In genomic region chr19:29362173-29362930, GRCm38 (mm10) we compare ENCODE assay signal across 8 mouse cellular contexts. TPM values are rescaled to one million over a fixed set of nuclear protein-coding genes. Genes with fewer than 3 reads are reported as not detected.
A peak's percentile ranks its signal among the peaks of the same experiment; 100 is the strongest.
DNase-seq lines count a peak whose midpoint lies in the region; ATAC-seq and TF ChIP-seq lines count a peak whose summit lies in the region.
"Had no signal": no experiment of that assay in that cellular context is flagged by ENCODE, and none has a peak within 500 bp of the region (broad histone marks: within the 10 kb centered on the region; RNA-seq: fewer than 3 reads in every experiment).

No protein-coding gene starts in this region.

- no peaks in the 10 kb centered on the region for H3K36me3 ChIP-seq in lung, embryonic 15.5 days
- peaks cover 13% of the 10 kb centered on the region for H3K36me3 ChIP-seq in intestine, postnatal 0 days (ENCODE audit: control insufficient read depth, insufficient read depth)
- H3K36me3 ChIP-seq in neural tube, embryonic 15.5 days: peaks cover 12% of the 10 kb centered on the region

- peak overlapping the region; percentile 78 for H3K4me2 ChIP-seq in lung, embryonic 15.5 days
- peak overlapping the region; percentile 94 for H3K4me2 ChIP-seq in intestine, postnatal 0 days (replicated peaks; ENCODE audit: low read depth)
- peak overlapping the region; percentile 64 for H3K4me2 ChIP-seq in neural tube, embryonic 15.5 days

- H3K4me1 ChIP-seq in lung, embryonic 15.5 days: peaks cover 16% of the 10 kb centered on the region
- no peaks in the 10 kb centered on the region; the same call in 1 of the 2 replicates for H3K4me1 ChIP-seq in embryonic fibroblast, embryonic 13.5 days (ENCODE audit: control insufficient read depth, insufficient read depth, low read length)
- H3K4me1 ChIP-seq in intestine, postnatal 0 days (replicated peaks; ENCODE audit: control insufficient read depth, insufficient read depth, low read length): no peaks in the 10 kb centered on the region
- H3K4me1 ChIP-seq in neural tube, embryonic 15.5 days: peaks cover 29% of the 10 kb centered on the region

- H3K27me3 ChIP-seq in lung, embryonic 15.5 days: no peaks in the 10 kb centered on the region
- no peaks in the 10 kb centered on the region for H3K27me3 ChIP-seq in intestine, postnatal 0 days (replicated peaks; ENCODE audit: control insufficient read depth, insufficient read depth, low read length)
- H3K27me3 ChIP-seq in neural tube, embryonic 15.5 days (replicated peaks): no peaks in the 10 kb centered on the region

- 33% methylated on average over 13 of the region's 13 CpGs for WGBS in lung, embryonic 15.5 days
- 13% methylated on average over 13 of the region's 13 CpGs for WGBS in intestine, postnatal 0 days
- WGBS in neural tube, embryonic 15.5 days: 49% methylated on average over 13 of the region's 13 CpGs

- DNase-seq in lung, postnatal 14 days: no peak
- no peak for DNase-seq in layer of hippocampus, adult 8-10 months (ENCODE audit: low spot score in 2 of 2)
- no peak for DNase-seq in lung, postnatal 10 days

- TF ChIP-seq POLR2A in embryonic fibroblast, embryonic 13.5 days (IDR thresholded peaks at IDR 0.05; ENCODE audit: low read depth, low read length): no peak

- no peak for ATAC-seq in lung, embryonic 15.5 days (ENCODE audit: borderline replicate concordance, extremely low read depth, low FRiP score, low TSS enrichment)
- ATAC-seq in intestine, postnatal 0 days: no peak
- peak; percentile 42 for ATAC-seq in neural tube, embryonic 15.5 days (ENCODE audit: low FRiP score)

- peak overlapping the region; percentile 54 for H3K4me3 ChIP-seq in lung, embryonic 15.5 days
- peak overlapping the region; percentile 73 for H3K4me3 ChIP-seq in embryonic fibroblast, embryonic 13.5 days (ENCODE audit: insufficient read depth, low read length)
- H3K4me3 ChIP-seq in intestine, postnatal 0 days (ENCODE audit: low read depth, low read length): peak overlapping the region; percentile 57
- H3K4me3 ChIP-seq in neural tube, embryonic 15.5 days (replicated peaks): peak overlapping the region; percentile 75

- H3K9me3 ChIP-seq in lung, embryonic 15.5 days: no peaks in the 10 kb centered on the region
- no peaks in the 10 kb centered on the region for H3K9me3 ChIP-seq in intestine, postnatal 0 days (ENCODE audit: control insufficient read depth)
- H3K9me3 ChIP-seq in neural tube, embryonic 15.5 days (replicated peaks): no peaks in the 10 kb centered on the region

- H3K27ac ChIP-seq in lung, embryonic 15.5 days: no peak overlapping the region
- no peak overlapping the region for H3K27ac ChIP-seq in embryonic fibroblast, embryonic 13.5 days (ENCODE audit: insufficient read depth, low read length)
- peak overlapping the region; percentile 41; the same call in 1 of the 2 replicates for H3K27ac ChIP-seq in intestine, postnatal 0 days (ENCODE audit: low read depth, low read length)
- peak overlapping the region; percentile 68 for H3K27ac ChIP-seq in neural tube, embryonic 15.5 days (replicated peaks)

- H3K9ac ChIP-seq in lung, embryonic 15.5 days: no peak overlapping the region; the same call in 1 of the 2 replicates
- no peak overlapping the region for H3K9ac ChIP-seq in intestine, postnatal 0 days (ENCODE audit: low read depth, low read length)
- H3K9ac ChIP-seq in neural tube, embryonic 15.5 days (replicated peaks): peak overlapping the region; percentile 76

- no peak for TF ChIP-seq CTCF in embryonic fibroblast, embryonic 13.5 days (IDR thresholded peaks at IDR 0.05; ENCODE audit: borderline replicate concordance, insufficient read depth, low read length)
- no peak for TF ChIP-seq CTCF in intestine, postnatal 0 days (IDR thresholded peaks at IDR 0.05; ENCODE audit: low read depth)

RNA-seq across cellular contexts. Expression of gene Plgrkt, which starts 4.8 kb away (rescaled TPM):
- 45.3 and 56.9 TPM in 2 replicates for polyA plus RNA-seq in lung, embryonic 15.5 days (2015; fragmentation: Nextera tagmentation; extraction: Ambion mirVana)
- 57.9 and 65.1 TPM in 2 replicates for polyA plus RNA-seq in embryonic fibroblast, embryonic 13.5 days (2011; ENCODE audit: insufficient read length, low read depth, missing spikeins)
- 147 TPM in 2 replicates for polyA plus RNA-seq in intestine, postnatal 0 days (2015; fragmentation: Nextera tagmentation; extraction: Ambion mirVana)
- polyA plus RNA-seq in neural tube, embryonic 15.5 days (2015; fragmentation: Nextera tagmentation; extraction: Ambion mirVana): 75.7 and 132 TPM in 2 replicates
- total RNA-seq in layer of hippocampus, adult 8-10 months (2022): 10 to 100 TPM; 33.5 to 36.8 (median 34.8) TPM

RNA-seq across cellular contexts. Expression of gene Cd274, which starts 4.9 kb away (rescaled TPM):
- 0.25 and 0.74 TPM in 2 replicates for polyA plus RNA-seq in lung, embryonic 15.5 days (2015; fragmentation: Nextera tagmentation; extraction: Ambion mirVana)
- 1.1 and 1.2 TPM in 2 replicates for polyA plus RNA-seq in embryonic fibroblast, embryonic 13.5 days (2011; ENCODE audit: insufficient read length, low read depth, missing spikeins)
- 0.30 TPM in 2 replicates for polyA plus RNA-seq in intestine, postnatal 0 days (2015; fragmentation: Nextera tagmentation; extraction: Ambion mirVana)
- polyA plus RNA-seq in neural tube, embryonic 15.5 days (2015; fragmentation: Nextera tagmentation; extraction: Ambion mirVana): 0.81 and 4.5 TPM in 2 replicates
- total RNA-seq in layer of hippocampus, adult 8-10 months (2022): 1 to 10 TPM; 1.1 to 4.6 (median 3.2) TPM

RNA-seq across cellular contexts. Expression of gene Rln1, which starts 27.9 kb away (rescaled TPM):
- polyA plus RNA-seq in lung, embryonic 15.5 days (2015; fragmentation: Nextera tagmentation; extraction: Ambion mirVana): 0.47 TPM in 1 of 2 replicates, not detected in the other
- 0.68 TPM in 1 of 2 replicates, not detected in the other for polyA plus RNA-seq in embryonic fibroblast, embryonic 13.5 days (2011; ENCODE audit: insufficient read length, low read depth, missing spikeins)
- polyA plus RNA-seq in intestine, postnatal 0 days (2015; fragmentation: Nextera tagmentation; extraction: Ambion mirVana): not detected in 2 replicates
- 3.6 and 4.5 TPM in 2 replicates for polyA plus RNA-seq in neural tube, embryonic 15.5 days (2015; fragmentation: Nextera tagmentation; extraction: Ambion mirVana)
- 1 to 10 TPM; 1.3 to 2.4 (median 1.8) TPM for total RNA-seq in layer of hippocampus, adult 8-10 months (2022)
- total RNA-seq: adrenal gland, postnatal 36 days had no signal

RNA-seq across cellular contexts. Expression of gene Insl6, which starts 37.2 kb away (rescaled TPM):
- polyA plus RNA-seq in lung, embryonic 15.5 days (2015; fragmentation: Nextera tagmentation; extraction: Ambion mirVana): 1.2 and 3.3 TPM in 2 replicates
- polyA plus RNA-seq in embryonic fibroblast, embryonic 13.5 days (2011; ENCODE audit: insufficient read length, low read depth, missing spikeins): 4.3 and 5.3 TPM in 2 replicates
- polyA plus RNA-seq in intestine, postnatal 0 days (2015; fragmentation: Nextera tagmentation; extraction: Ambion mirVana): 48.4 and 50.0 TPM in 2 replicates
- polyA plus RNA-seq in neural tube, embryonic 15.5 days (2015; fragmentation: Nextera tagmentation; extraction: Ambion mirVana): 1.7 and 3.2 TPM in 2 replicates
- 1 to 10 TPM in 1 of 4 experiments, under 1 TPM in 2, not detected in 1; 0.94 to 1.3 (median 0.97) TPM for total RNA-seq in layer of hippocampus, adult 8-10 months (2022)

RNA-seq across cellular contexts. Expression of gene Pdcd1lg2, which starts 48.4 kb away (rescaled TPM):
- 0.09 TPM in 2 replicates for polyA plus RNA-seq in lung, embryonic 15.5 days (2015; fragmentation: Nextera tagmentation; extraction: Ambion mirVana)
- not detected in 2 replicates for polyA plus RNA-seq in embryonic fibroblast, embryonic 13.5 days (2011; ENCODE audit: insufficient read length, low read depth, missing spikeins)
- 0.17 TPM in 1 of 2 replicates, not detected in the other for polyA plus RNA-seq in intestine, postnatal 0 days (2015; fragmentation: Nextera tagmentation; extraction: Ambion mirVana)
- polyA plus RNA-seq in neural tube, embryonic 15.5 days (2015; fragmentation: Nextera tagmentation; extraction: Ambion mirVana): 0.09 and 0.56 TPM in 2 replicates
- total RNA-seq in layer of hippocampus, adult 8-10 months (2022): under 1 TPM in 2 of 4 experiments, not detected in 2; 0.27 to 0.37 TPM
- total RNA-seq: adrenal gland, postnatal 36 days had no signal

Comparison
In these comparisons a context has a peak if more than half of its experiments do, and no peak if none do; other contexts are left out.
1. H3K27ac ChIP-seq: peak in intestine, postnatal 0 days (single experiment) and neural tube, embryonic 15.5 days (single experiment); none in lung, embryonic 15.5 days (single experiment) and embryonic fibroblast, embryonic 13.5 days (single experiment).
2. Peak in every context shown above with its lines, with median percentiles within 50 percentile points of each other: H3K4me2 ChIP-seq and H3K4me3 ChIP-seq.